Mouse (Mus musculus): Measurements from ENCODE around the gene Map2k4.
A peak's percentile ranks its signal among the peaks of the same experiment; 100 is the strongest.

Map2k4 gene

GRCm38 (mm10) chr11:65712754-65713306 lies 75.3 kb downstream of the Map2k4 start:
- DNase-seq (ENCODE audit: low spot score in 2 of 2) = no peak

DNA sequence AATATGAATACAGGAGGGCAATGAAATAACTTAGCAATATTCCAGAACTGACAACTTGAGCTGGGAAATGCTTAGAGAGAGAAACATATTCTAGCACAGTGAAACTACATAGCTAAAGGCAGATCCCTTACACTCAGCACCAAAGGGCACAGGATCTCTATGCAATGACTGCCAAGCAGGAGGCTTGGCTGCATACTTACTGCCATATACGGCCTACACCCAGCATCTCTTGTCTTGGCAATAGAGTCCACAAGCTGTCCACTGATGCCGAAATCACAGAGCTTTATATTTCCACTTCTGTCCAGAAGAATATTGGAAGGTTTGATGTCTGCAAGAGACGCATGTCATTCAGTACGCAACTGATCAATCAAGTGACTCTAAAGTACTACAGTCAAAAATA lies 81.3 kb downstream of the Map2k4 start:
- DNase-seq (ENCODE audit: low spot score in 2 of 2) = no peak

DNA sequence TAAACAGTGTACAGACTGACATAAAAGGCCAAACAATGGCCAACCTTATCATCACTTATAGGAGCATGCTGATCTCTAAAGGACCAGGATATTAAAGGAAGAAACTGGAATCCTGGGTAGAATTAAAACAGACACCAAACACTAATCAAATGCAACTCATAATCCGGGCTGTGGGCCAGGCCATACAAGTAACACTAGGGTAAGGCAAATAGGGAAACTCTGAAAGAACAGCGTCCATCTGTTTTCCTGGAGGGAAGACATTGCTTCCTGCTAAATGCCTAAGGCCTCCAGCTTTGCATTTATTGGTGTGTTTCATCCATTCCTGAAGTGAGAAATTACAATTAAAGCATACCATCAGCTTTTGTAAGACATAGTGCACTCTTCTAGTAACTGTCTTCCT lies 81.9 kb downstream of the Map2k4 start:
- DNase-seq (ENCODE audit: low spot score in 2 of 2) = no peak

- DNase-seq (ENCODE audit: low spot score in 2 of 2) = no peak
Measured at GRCm38 (mm10) chr11:65704861-65705260, 83.2 kb downstream of the Map2k4 start.

GRCm38 (mm10) chr11:65678824-65679402 lies 109.2 kb downstream of the Map2k4 start:
- peak; percentile 10 to 11 for DNase-seq (ENCODE audit: low spot score in 2 of 2)

DNA sequence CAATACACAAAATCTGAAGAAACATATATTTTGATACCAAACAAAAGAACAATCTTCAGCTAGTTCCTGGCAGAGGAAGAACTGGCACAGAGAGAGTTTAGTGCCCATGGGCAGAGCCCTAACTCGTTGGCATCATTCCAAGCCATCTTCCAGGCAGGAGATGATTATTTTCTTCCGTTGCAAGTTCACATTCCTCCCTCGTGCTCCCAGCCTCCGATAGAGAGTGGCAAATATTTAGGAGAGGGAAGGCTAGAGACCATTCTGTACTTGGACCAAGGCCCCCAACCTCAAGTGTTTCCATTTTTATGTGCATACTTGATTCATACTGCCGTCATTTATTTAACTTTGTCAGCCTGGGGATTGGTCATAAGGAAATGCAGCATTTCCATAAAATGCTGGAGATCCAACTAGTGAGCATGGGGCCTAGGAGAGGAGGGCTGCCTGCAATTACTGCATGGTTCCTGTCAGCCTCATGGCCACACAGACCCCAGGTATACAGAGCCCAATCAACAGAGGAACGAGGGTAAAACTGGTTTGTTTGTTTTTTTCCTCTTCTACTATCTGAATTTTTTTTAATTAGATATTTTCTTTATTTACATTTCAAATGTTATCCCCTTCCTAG lies 120.6 kb downstream of the Map2k4 start:
- DNase-seq (ENCODE audit: low spot score in 2 of 2) = no peak

DNA sequence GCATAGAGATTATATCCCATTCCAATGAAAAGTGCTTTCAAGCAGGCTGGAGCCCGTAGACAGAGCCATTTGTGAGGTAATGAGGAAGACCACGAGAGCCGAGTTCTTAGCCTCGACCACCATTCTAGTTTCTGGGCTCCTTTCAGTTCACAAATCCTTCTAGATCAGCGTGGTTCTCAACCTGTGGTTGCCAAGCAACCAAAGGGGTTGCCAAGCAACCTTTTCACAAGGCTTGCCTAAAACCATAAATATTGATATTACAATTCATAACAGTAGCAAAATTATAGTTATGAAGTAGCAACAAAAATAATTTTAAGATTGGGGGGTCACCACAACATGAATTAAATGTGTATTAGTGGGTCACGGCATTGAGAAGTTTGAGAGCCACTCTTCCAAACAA lies 123.2 kb downstream of the Map2k4 start:
- DNase-seq (ENCODE audit: low spot score in 2 of 2) = no peak

GRCm38 (mm10) chr11:65661790-65662522 lies 126.1 kb downstream of the Map2k4 start:
- no peak for DNase-seq (ENCODE audit: low spot score in 2 of 2)

- no peak for DNase-seq (ENCODE audit: low spot score in 2 of 2)
Measured at GRCm38 (mm10) chr11:65653932-65654331, 134.2 kb downstream of the Map2k4 start.

DNA sequence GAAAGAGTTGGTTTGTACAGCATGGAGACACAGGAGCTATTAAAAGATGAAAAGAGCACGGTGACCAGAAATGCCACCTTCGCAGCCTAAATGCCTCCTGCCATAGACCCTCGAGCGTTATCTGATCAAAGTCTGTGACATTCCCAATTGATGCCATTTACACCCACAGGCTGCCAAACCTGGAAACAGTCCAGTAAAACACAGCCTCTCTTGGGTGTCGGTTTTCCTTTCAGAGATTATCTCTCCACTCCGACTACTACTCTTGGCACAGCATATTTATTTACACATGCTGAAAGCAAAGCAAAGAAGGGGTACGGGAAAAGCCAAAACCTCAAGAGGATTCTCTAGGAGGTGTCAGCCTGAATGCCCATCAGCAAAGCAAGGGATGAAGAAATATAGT lies 136.7 kb downstream of the Map2k4 start:
- DNase-seq (ENCODE audit: low spot score in 2 of 2) = no peak

GRCm38 (mm10) chr11:65649956-65650715 lies 138.0 kb downstream of the Map2k4 start:
- no peak for DNase-seq (ENCODE audit: low spot score in 2 of 2)

DNA sequence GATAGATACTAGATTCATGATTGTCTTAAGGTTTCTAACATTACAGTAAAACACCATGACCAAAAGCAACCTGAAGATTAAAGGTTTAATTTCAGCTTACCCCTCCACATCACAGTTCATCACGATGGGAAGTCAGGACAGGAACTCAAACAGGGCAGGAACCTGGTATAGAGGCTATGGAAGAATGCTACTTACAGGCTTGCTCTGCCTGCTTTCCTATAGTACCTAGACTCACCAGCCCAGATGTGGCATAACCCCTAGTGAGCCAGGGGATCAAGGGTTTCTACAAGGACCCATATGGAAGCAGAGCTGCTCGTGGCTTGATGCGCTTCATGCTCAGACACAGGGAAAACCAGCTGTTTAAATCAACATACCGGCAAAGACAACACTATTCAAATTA lies 138.6 kb downstream of the Map2k4 start:
- no peak for DNase-seq (ENCODE audit: low spot score in 2 of 2)

- DNase-seq (ENCODE audit: low spot score in 2 of 2) = no peak
Measured at GRCm38 (mm10) chr11:65646314-65646713, 141.8 kb downstream of the Map2k4 start.

DNA sequence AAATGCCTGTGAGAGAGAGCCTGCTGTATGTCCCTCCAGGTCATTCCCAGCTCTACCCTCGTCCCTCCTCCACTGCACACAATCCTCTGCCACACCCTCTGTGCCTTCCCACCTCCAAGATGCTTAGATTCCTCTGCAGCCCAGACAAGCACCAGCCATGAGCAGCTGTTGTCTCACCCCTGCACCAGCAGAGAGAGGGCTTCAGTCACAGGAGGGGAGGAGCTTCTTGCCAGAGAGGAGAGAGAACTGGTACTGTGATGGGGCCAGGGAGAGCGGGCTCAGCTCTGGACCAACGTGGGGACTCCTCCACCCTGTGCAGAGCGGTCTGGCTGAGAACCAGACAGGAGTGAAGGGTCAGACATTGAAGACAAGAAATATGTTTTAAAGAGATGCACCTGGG lies 143.6 kb downstream of the Map2k4 start:
- DNase-seq (ENCODE audit: low spot score in 2 of 2) = no peak

DNA sequence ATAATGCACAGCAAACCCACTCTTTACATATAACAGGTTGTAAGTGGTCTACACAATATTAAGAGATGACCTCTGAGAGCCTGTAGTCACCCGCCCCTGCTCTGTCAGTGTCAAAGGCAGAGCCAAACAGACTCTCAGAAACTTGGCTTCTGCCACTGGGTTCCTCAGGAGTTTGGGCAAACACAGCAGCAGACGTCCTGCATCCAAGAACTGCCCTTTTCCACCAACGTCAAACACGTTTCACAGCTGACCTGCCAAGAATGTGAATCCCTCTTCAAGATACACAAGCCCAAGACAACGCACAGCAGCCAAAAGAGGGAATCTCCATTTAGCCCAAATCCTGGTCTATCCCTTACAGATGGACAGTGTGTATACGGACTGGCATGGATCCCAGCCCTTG lies 147.8 kb downstream of the Map2k4 start:
- peak in 1 of 2 experiments; percentile 10 for DNase-seq (ENCODE audit: low spot score in 2 of 2)
